ENCODE assay signal across 15 mouse cellular contexts in genomic region chr7:78914896-78915510, GRCm38 (mm10). TPM values are rescaled to one million over a fixed set of nuclear protein-coding genes. Genes with fewer than 3 reads are reported as not detected.
A peak's percentile ranks its signal among the peaks of the same experiment; 100 is the strongest.
DNase-seq lines count a peak whose midpoint lies in the region; ATAC-seq and TF ChIP-seq lines count a peak whose summit lies in the region.
"Had no signal": no experiment of that assay in that cellular context is flagged by ENCODE, and none has a peak within 500 bp of the region (broad histone marks: within the 10 kb centered on the region; RNA-seq: fewer than 3 reads in every experiment).

No protein-coding gene starts in this region.

- ATAC-seq in liver, embryonic 16.5 days (ENCODE audit: low read depth) = no peak
- no peak for ATAC-seq in intestine, postnatal 0 days

- 76% methylated on average over 11 of the region's 11 CpGs for WGBS in liver, embryonic 16.5 days (ENCODE audit: insufficient replicate concordance)
- 83% methylated on average over 11 of the region's 11 CpGs for WGBS in intestine, postnatal 0 days
- WGBS in midbrain, embryonic 10.5 days = 84% methylated on average over 11 of the region's 11 CpGs
- WGBS in limb, embryonic 10.5 days = 84% methylated on average over 11 of the region's 11 CpGs

- no peak overlapping the region for H3K27ac ChIP-seq in testis, adult 2 months (ENCODE audit: control insufficient read depth, insufficient read depth, low read depth, low read length)
- H3K27ac ChIP-seq in liver, embryonic 16.5 days (ENCODE audit: low read length) = peak overlapping the region; percentile 94
- no peak overlapping the region for H3K27ac ChIP-seq in intestine, postnatal 0 days (ENCODE audit: low read depth, low read length)
- no peak overlapping the region for H3K27ac ChIP-seq in midbrain, embryonic 10.5 days (replicated peaks)
- H3K27ac ChIP-seq in limb, embryonic 10.5 days = no peak overlapping the region
- H3K27ac ChIP-seq: heart, embryonic 13.5 days; kidney, embryonic 15.5 days; left cerebral cortex, adult 2 months; midbrain, embryonic 13.5 days had no signal

- H3K36me3 ChIP-seq in testis, adult 2 months (ENCODE audit: control insufficient read depth, insufficient read depth, low read length) = no peaks in the 10 kb centered on the region
- H3K36me3 ChIP-seq in liver, embryonic 16.5 days (ENCODE audit: control insufficient read depth, insufficient read depth) = peaks cover 17% of the 10 kb centered on the region
- H3K36me3 ChIP-seq in intestine, postnatal 0 days (ENCODE audit: control insufficient read depth, insufficient read depth) = no peaks in the 10 kb centered on the region
- H3K36me3 ChIP-seq in midbrain, embryonic 10.5 days = peaks cover 3% of the 10 kb centered on the region; the same call in 1 of the 2 replicates
- H3K36me3 ChIP-seq in limb, embryonic 10.5 days = 0 out of 2 replicates have a peak, but pooled peaks cover 2% of the 10 kb centered on the region

- H3K4me2 ChIP-seq in liver, embryonic 16.5 days (ENCODE audit: low read depth, low read length) = peak overlapping the region; percentile 90
- no peak overlapping the region for H3K4me2 ChIP-seq in intestine, postnatal 0 days (replicated peaks; ENCODE audit: low read depth)
- H3K4me2 ChIP-seq: heart, embryonic 13.5 days; kidney, embryonic 15.5 days; midbrain, embryonic 13.5 days had no signal

- DNase-seq in adrenal gland, adult (ENCODE audit: inconsistent age in 2 of 2, low spot score in 1 of 2) = peak; percentile 45 to 69
- DNase-seq in adrenal gland, adult 18-20 months (ENCODE audit: low spot score in 2 of 2) = no peak
- no peak for DNase-seq in testis, postnatal 14 days (ENCODE audit: low spot score)
- no peak for DNase-seq in midbrain, embryonic 10.5 days (ENCODE audit: low spot score)
- DNase-seq in limb, embryonic 10.5 days (ENCODE audit: low spot score) = no peak
- DNase-seq: cerebellum, adult 9-11 months; heart, postnatal 4 days; right cerebral cortex, postnatal 14 days had no signal

- H3K9ac ChIP-seq in liver, embryonic 16.5 days (ENCODE audit: low read depth, low read length) = peak overlapping the region; percentile 81
- no peak overlapping the region for H3K9ac ChIP-seq in intestine, postnatal 0 days (ENCODE audit: low read depth, low read length)
- H3K9ac ChIP-seq: heart, embryonic 13.5 days; kidney, embryonic 15.5 days; midbrain, embryonic 13.5 days had no signal

- H3K4me3 ChIP-seq in testis, adult 2 months (ENCODE audit: control insufficient read depth, low read depth, low read length) = peak overlapping the region; percentile 72
- H3K4me3 ChIP-seq in liver, embryonic 16.5 days (ENCODE audit: low read depth, low read length) = peak overlapping the region; percentile 69
- no peak overlapping the region for H3K4me3 ChIP-seq in intestine, postnatal 0 days (ENCODE audit: low read depth, low read length)
- no peak overlapping the region for H3K4me3 ChIP-seq in midbrain, embryonic 10.5 days
- H3K4me3 ChIP-seq in limb, embryonic 10.5 days = no peak overlapping the region
- H3K4me3 ChIP-seq: heart, embryonic 13.5 days; kidney, embryonic 15.5 days; left cerebral cortex, adult 2 months; midbrain, embryonic 13.5 days had no signal

- no peaks in the 10 kb centered on the region for H3K27me3 ChIP-seq in testis, adult 2 months (ENCODE audit: control insufficient read depth, insufficient read depth, low read length)
- H3K27me3 ChIP-seq in liver, embryonic 16.5 days (ENCODE audit: control insufficient read depth, insufficient read depth, low read depth, low read length) = no peaks in the 10 kb centered on the region
- no peaks in the 10 kb centered on the region for H3K27me3 ChIP-seq in intestine, postnatal 0 days (replicated peaks; ENCODE audit: control insufficient read depth, insufficient read depth, low read length)
- H3K27me3 ChIP-seq in midbrain, embryonic 10.5 days (ENCODE audit: low read depth, poor library complexity, severe bottlenecking) = no peaks in the 10 kb centered on the region
- H3K27me3 ChIP-seq in limb, embryonic 10.5 days (ENCODE audit: low read depth, poor library complexity, severe bottlenecking) = no peaks in the 10 kb centered on the region
- H3K27me3 ChIP-seq: kidney, embryonic 15.5 days had no signal

- peaks cover 7% of the 10 kb centered on the region for H3K4me1 ChIP-seq in testis, adult 2 months (ENCODE audit: control insufficient read depth, insufficient read depth, low read length)
- peaks cover 32% of the 10 kb centered on the region for H3K4me1 ChIP-seq in liver, embryonic 16.5 days (ENCODE audit: control insufficient read depth, low read depth, low read length)
- H3K4me1 ChIP-seq in intestine, postnatal 0 days (replicated peaks; ENCODE audit: control insufficient read depth, insufficient read depth, low read length) = 0 out of 2 replicates have a peak, but pooled peaks cover 3% of the 10 kb centered on the region
- H3K4me1 ChIP-seq in midbrain, embryonic 10.5 days = peaks cover 39% of the 10 kb centered on the region
- peaks cover 14% of the 10 kb centered on the region for H3K4me1 ChIP-seq in limb, embryonic 10.5 days

- H3K9me3 ChIP-seq in liver, embryonic 16.5 days (replicated peaks; ENCODE audit: control insufficient read depth, low read length) = no peaks in the 10 kb centered on the region
- H3K9me3 ChIP-seq in intestine, postnatal 0 days (ENCODE audit: control insufficient read depth) = no peaks in the 10 kb centered on the region
- no peaks in the 10 kb centered on the region for H3K9me3 ChIP-seq in midbrain, embryonic 10.5 days (replicated peaks)
- H3K9me3 ChIP-seq in limb, embryonic 10.5 days (replicated peaks) = no peaks in the 10 kb centered on the region
- H3K9me3 ChIP-seq: heart, embryonic 13.5 days; kidney, embryonic 15.5 days; midbrain, embryonic 13.5 days had no signal

- TF ChIP-seq POLR2A in testis, adult 2 months (IDR thresholded peaks at IDR 0.05; ENCODE audit: control insufficient read depth, low read depth, low read length) = no peak

- no peak for TF ChIP-seq CTCF in testis, adult 2 months (IDR thresholded peaks at IDR 0.05; ENCODE audit: control insufficient read depth, insufficient read depth, insufficient replicate concordance, low read depth, low read length)
- no peak for TF ChIP-seq CTCF in intestine, postnatal 0 days (IDR thresholded peaks at IDR 0.05; ENCODE audit: low read depth)

RNA-seq across cellular contexts. Expression of gene Isg20, which starts 1.8 kb away (rescaled TPM):
- 10 to 100 TPM in 1 of 2 experiments, 1 to 10 TPM in 1; 5.4 to 12.2 TPM for total RNA-seq in adrenal gland, adult 18-20 months (2021)
- polyA plus RNA-seq in testis, adult 2 months (2012; rRNA removed) = 275 and 277 TPM in 2 replicates
- polyA plus RNA-seq in liver, embryonic 16.5 days (2015; fragmentation: Nextera tagmentation; extraction: Ambion mirVana) = 129 and 138 TPM in 2 replicates
- 4.3 and 4.9 TPM in 2 replicates for polyA plus RNA-seq in intestine, postnatal 0 days (2015; fragmentation: Nextera tagmentation; extraction: Ambion mirVana)
- polyA plus RNA-seq in midbrain, embryonic 10.5 days (2016; fragmentation: Nextera tagmentation; extraction: Ambion mirVana) = 0.39 and 0.75 TPM in 2 replicates
- 0.61 and 0.82 TPM in 2 replicates for polyA plus RNA-seq in limb, embryonic 10.5 days (2016; fragmentation: Nextera tagmentation; extraction: Ambion mirVana)

RNA-seq across cellular contexts. Expression of gene Aen, which starts 19.3 kb away (rescaled TPM):
- 10 to 100 TPM; 45.7 to 52.2 TPM for total RNA-seq in adrenal gland, adult 18-20 months (2021)
- 9.3 and 10.3 TPM in 2 replicates for polyA plus RNA-seq in testis, adult 2 months (2012; rRNA removed)
- 13.6 and 13.8 TPM in 2 replicates for polyA plus RNA-seq in liver, embryonic 16.5 days (2015; fragmentation: Nextera tagmentation; extraction: Ambion mirVana)
- polyA plus RNA-seq in intestine, postnatal 0 days (2015; fragmentation: Nextera tagmentation; extraction: Ambion mirVana) = 19.7 and 20.6 TPM in 2 replicates
- polyA plus RNA-seq in midbrain, embryonic 10.5 days (2016; fragmentation: Nextera tagmentation; extraction: Ambion mirVana) = 72.2 and 76.5 TPM in 2 replicates
- polyA plus RNA-seq in limb, embryonic 10.5 days (2016; fragmentation: Nextera tagmentation; extraction: Ambion mirVana) = 59.5 and 73.3 TPM in 2 replicates

Comparison
In these comparisons a context has a peak if more than half of its experiments do, and no peak if none do; other contexts are left out.
1. DNase-seq: peak in adrenal gland, adult (2 of 2); none in adrenal gland, adult 18-20 months (0 of 2), testis, postnatal 14 days (single experiment), midbrain, embryonic 10.5 days (single experiment) and limb, embryonic 10.5 days (single experiment).
2. H3K4me3 ChIP-seq: peak in testis, adult 2 months (single experiment) and liver, embryonic 16.5 days (single experiment); none in intestine, postnatal 0 days (single experiment), midbrain, embryonic 10.5 days (single experiment) and limb, embryonic 10.5 days (single experiment).
3. RNA of gene Isg20, which starts 1.8 kb away (polyA plus RNA-seq): 275 to 277 TPM in testis, adult 2 months and 129 to 138 TPM in liver, embryonic 16.5 days; 4.3 to 4.9 TPM in intestine, postnatal 0 days, 0.61 to 0.82 TPM in limb, embryonic 10.5 days and 0.39 to 0.75 TPM in midbrain, embryonic 10.5 days; every median in the first group is over 10 times any median in the second.